Mouse (Mus musculus) urinary bladder, postnatal 25 days (tissue): ENCODE measurements at regions not wholly inside any gene's neighbourhood (a gene's known extent, or its start where the extent isn't known, plus 50 kb on each side); places are given as distances from the start of the nearest gene placed in this dataset.
A peak's percentile ranks its signal among the peaks of the same experiment; 100 is the strongest.

Experiments used
- DNase-seq: peaks from one replicate; pipeline ENCODE4 v3.0.0; 2022; ENCODE audit warnings: low spot score

DNA sequence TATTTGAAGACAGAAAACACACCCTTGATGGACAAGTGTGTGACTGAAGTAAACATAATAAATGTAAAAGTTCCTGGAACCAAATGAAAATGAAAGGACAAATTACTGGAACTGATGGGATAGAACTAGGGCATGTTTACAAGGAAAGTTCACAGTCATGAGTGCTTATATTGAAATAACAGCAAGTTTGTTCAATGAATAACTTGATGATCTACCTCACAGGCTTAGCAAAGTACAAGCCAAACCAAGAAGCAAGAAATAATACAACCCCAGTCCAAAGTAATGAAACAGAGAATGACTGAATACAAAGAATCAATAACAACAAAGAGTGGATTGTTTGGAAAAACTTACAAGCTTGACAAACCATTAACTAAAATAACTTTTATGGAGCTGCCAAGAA, 56.2 kb downstream of the Gm379 start:
- no peak for DNase-seq

DNA sequence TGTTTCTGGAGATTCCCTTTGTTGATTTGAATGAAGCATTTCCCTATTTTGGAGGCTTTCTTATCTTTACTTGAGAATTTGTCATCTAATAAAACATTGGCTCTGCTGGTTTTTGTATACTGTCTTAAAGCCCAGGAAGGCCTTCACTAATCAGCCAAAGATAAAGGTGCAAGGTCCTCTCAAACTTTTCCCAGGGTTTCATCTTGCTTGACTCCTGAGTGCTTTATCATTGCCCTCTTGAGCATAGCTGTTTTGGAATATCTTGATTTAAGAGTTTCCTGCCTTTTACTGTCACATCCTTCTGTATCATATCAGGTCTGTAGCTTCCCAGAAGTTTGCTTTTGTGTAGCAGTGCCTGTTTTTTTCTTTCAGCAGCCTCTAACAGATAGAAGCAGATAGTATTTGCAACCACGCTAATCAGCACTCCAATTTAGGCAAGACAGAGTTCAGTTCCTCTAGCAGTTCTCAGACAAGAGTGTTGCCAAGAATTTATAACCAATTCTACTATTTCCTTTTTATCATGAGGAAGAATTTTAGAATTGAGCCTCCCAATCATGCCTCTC, 64.7 kb downstream of the Gm379 start:
- DNase-seq = no peak

DNA sequence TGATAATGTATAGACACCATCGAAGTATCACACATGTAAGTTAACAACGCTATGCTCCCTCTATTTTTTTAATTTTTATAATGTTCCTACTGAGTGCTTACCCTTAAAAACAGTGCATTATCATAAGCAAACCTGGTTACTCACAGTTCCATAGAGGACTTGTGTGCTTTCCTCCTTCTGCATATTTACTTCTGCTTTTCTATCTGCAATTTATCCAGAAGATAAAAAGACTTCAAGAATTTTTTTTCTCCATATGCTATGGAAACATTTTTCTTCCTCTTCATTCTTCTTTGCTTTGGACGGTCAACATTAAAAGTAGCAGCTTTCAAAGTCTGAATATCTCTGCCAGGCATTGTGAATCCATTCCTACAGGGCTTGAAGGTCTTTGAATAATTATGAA, 102.7 kb downstream of the Gm379 start:
- no peak for DNase-seq

DNA sequence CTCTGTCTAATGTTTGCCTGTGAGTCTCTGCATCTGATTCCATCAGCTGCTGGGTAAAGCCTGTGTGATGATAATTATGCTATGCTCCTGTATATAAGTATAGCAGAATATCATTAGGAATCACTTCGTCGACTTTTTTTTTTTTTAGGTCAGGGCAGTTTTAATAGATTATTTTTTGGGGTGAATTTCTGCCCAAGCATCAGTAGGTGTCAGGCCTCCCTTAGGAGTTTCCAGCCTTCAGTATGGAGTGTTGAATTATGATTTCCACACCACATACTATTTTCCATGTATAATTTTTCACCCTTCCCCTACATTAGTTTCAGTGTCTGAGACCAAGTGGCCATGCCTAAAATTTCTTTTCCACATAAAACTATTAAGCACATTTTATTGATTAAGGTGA, 121.5 kb downstream of the Gm379 start:
- no peak for DNase-seq

DNA sequence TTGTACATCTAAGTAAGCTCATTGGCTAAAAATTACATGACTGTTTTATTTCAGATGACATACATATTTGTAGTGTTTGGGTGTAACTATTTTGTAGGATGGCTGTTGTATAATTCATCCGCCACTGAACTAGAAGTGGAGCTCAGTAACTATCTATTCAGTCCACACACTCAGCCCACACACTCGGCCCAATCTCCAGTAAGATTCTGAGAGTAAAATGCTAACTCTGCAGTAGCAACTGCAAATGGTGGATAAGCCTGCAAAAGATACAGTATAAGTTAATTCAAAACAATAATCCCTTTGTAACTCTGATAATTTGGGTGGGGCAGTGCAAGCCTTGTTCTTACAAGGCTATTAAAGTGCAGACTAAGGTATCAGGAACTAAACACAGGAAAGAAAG, 123.3 kb downstream of the Gm379 start:
- no peak for DNase-seq

DNA sequence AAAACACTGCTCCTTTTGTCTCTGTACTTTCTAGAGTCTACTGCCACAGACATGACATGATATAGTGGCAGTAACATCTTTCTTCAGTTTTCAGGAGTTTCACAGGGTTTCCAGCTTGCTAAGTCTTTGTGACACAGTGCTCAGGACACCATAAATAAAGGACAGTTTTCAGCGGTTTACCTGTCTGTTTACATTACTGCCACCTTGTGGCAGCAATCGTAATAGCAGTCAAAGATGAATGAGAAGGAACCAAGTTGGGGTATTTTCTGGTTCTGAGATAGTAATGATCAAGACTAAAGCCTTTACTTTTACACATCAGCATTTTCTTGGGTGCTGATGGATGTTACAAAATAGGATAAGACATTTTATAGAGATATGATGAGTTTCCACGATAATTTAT, 127.7 kb downstream of the Gm379 start:
- peak; percentile 26 for DNase-seq
